Mouse (Mus musculus) limb, embryonic 13.5 days (tissue): ENCODE measurements around the gene Zc3h7a. TPM values are rescaled to one million over a fixed set of nuclear protein-coding genes. Genes with fewer than 3 reads are reported as not detected.
A peak's percentile ranks its signal among the peaks of the same experiment; 100 is the strongest.

Experiments used
- ATAC-seq: fragments of 200-750 bp; cut with Nextera tagmentation; 2 replicates; pipeline ENCODE4 v1.8.0; 2017; ENCODE audit warnings: low read depth, moderate number of reproducible peaks, moderate TSS enrichment; ENCODE audit not compliant: low FRiP score
- H3K27ac ChIP-seq: fragments of 300-500 bp; sonication (generic); 2 replicates; pipeline ENCODE4 v1.5.1; 2015; ENCODE audit warnings: inconsistent platforms, mild to moderate bottlenecking, moderate library complexity
- H3K27me3 ChIP-seq: fragments of 300-500 bp; sonication (generic); 2 replicates; pipeline ENCODE4 v1.6.1; 2015; ENCODE audit warnings: mild to moderate bottlenecking, inconsistent platforms
- H3K36me3 ChIP-seq: fragments of 300-500 bp; sonication (generic); 2 replicates; pipeline ENCODE4 v1.6.1; 2015; ENCODE audit warnings: inconsistent platforms, mild to moderate bottlenecking, moderate library complexity
- H3K4me1 ChIP-seq: fragments of 300-500 bp; sonication (generic); 2 replicates; pipeline ENCODE4 v1.6.1; 2015; ENCODE audit warnings: inconsistent platforms
- H3K4me2 ChIP-seq: fragments of 300-500 bp; sonication (generic); replicated peaks from 2 replicates; pipeline ENCODE4 v1.6.1; 2015; ENCODE audit warnings: inconsistent platforms, mild to moderate bottlenecking, moderate library complexity
- H3K4me3 ChIP-seq: fragments of 300-500 bp; sonication (generic); 2 replicates; pipeline ENCODE4 v1.5.1; 2015; ENCODE audit warnings: moderate library complexity, mild to moderate bottlenecking, inconsistent platforms
- H3K9ac ChIP-seq: fragments of 300-500 bp; sonication (generic); 2 replicates; pipeline ENCODE4 v1.6.1; 2015; ENCODE audit warnings: mild to moderate bottlenecking, inconsistent platforms
- H3K9me3 ChIP-seq: fragments of 300-500 bp; sonication (generic); 2 replicates; pipeline ENCODE4 v1.6.1; 2016; ENCODE audit warnings: inconsistent platforms
- WGBS: fragments of 180-500 bp; shearing (Covaris S2); methylation state at CpG from one replicate; pipeline ENCODE4 v1.1.7; 2015; 5-methylcytosine and 5-hydroxymethylcytosine counted together
- polyA plus RNA-seq: library from polyadenylated mRNA; unstranded; fragments of >200 nt; fragmentation: Nextera tagmentation; extraction: Ambion mirVana; gene quantifications from 2 replicates; pipeline ENCODE4 v1.2.1, GENCODE M21; 2015

Zc3h7a gene
- 91.8 and 99.0 TPM in 2 replicates for polyA plus RNA-seq

- peak within 1 kb of the TSS; percentile 88 for H3K4me2 ChIP-seq
- no peaks in the 10 kb centered on the region for H3K36me3 ChIP-seq
- ATAC-seq: peak; percentile 94
- peak within 1 kb of the TSS; percentile 75 for H3K27ac ChIP-seq
- H3K4me1 ChIP-seq: peaks cover 20% of the 10 kb centered on the region
- H3K9me3 ChIP-seq: no peaks in the 10 kb centered on the region
- H3K27me3 ChIP-seq: no peaks in the 10 kb centered on the region
- under 1% methylated on average over 47 of the region's 57 CpGs for WGBS
- H3K4me3 ChIP-seq: peak within 1 kb of the TSS; percentile 88
- H3K9ac ChIP-seq: peak within 1 kb of the TSS; percentile 87
Measured at GRCm38 (mm10) chr16:11176208-11176883, at the start of gene Zc3h7a. TSS of gene Zc3h7a (minus strand) at chr16:11176393.

- WGBS: 82% methylated on average over 3 of the region's 3 CpGs
- peaks cover 68% of the 10 kb centered on the region for H3K36me3 ChIP-seq
Measured at GRCm38 (mm10) chr16:11217801-11218200, 41.6 kb upstream of the Zc3h7a start.

GRCm38 (mm10) chr16:11203600-11204390 is 27.6 kb upstream of the Zc3h7a start:
- H3K9me3 ChIP-seq: no peaks in the 10 kb centered on the region
- peak overlapping the region; percentile 74; the same call in 1 of the 2 replicates for H3K27ac ChIP-seq
- 6% methylated on average over 24 of the region's 24 CpGs for WGBS
- no peaks in the 10 kb centered on the region for H3K27me3 ChIP-seq
- H3K4me1 ChIP-seq: peaks cover 41% of the 10 kb centered on the region
- peak overlapping the region; percentile 93 for H3K4me3 ChIP-seq
- H3K4me2 ChIP-seq: peak overlapping the region; percentile 91
- H3K9ac ChIP-seq: peak overlapping the region; percentile 93
- H3K36me3 ChIP-seq: peaks cover 47% of the 10 kb centered on the region
- ATAC-seq: peak; percentile 41

More at GRCm38 (mm10) chr16:11217801-11218200, 41.6 kb upstream of the Zc3h7a start:
- Histone ChIP-seq H3K27me3 (no peaks in the 10 kb centered on the region), H3K4me3 (no peak overlapping the region), H3K4me1 (no peaks in the 10 kb centered on the region), H3K27ac (no peak overlapping the region), H3K4me2 (no peak overlapping the region), H3K9me3 (no peaks in the 10 kb centered on the region), H3K9ac (no peak overlapping the region)
- ATAC-seq: no peak

- peak; percentile 98 for ATAC-seq
- under 1% methylated on average over 68 of the region's 68 CpGs for WGBS
Measured at GRCm38 (mm10) chr16:11202571-11203554, 26.7 kb upstream of the Zc3h7a start, which contains the start of gene Rsl1d1. TSS of gene Rsl1d1 (minus strand) at chr16:11203331.

GRCm38 (mm10) chr16:11201740-11202394 is 25.7 kb upstream of the Zc3h7a start:
- no peaks in the 10 kb centered on the region for H3K27me3 ChIP-seq
- H3K27ac ChIP-seq: no peak overlapping the region
- peaks cover 47% of the 10 kb centered on the region for H3K4me1 ChIP-seq
- peak overlapping the region; percentile 93 for H3K4me3 ChIP-seq
- no peak for ATAC-seq
- peak overlapping the region; percentile 93 for H3K9ac ChIP-seq
- H3K4me2 ChIP-seq: peak overlapping the region; percentile 91
- 69% methylated on average over 6 of the region's 6 CpGs for WGBS
- H3K36me3 ChIP-seq: peaks cover 50% of the 10 kb centered on the region
- H3K9me3 ChIP-seq: no peaks in the 10 kb centered on the region

More at GRCm38 (mm10) chr16:11202571-11203554, 26.7 kb upstream of the Zc3h7a start, which contains the start of gene Rsl1d1:
- peak within 1 kb of the TSS; percentile 91 for H3K4me2 ChIP-seq
- H3K9me3 ChIP-seq: no peaks in the 10 kb centered on the region
- peak within 1 kb of the TSS; percentile 93 for H3K9ac ChIP-seq
- peaks cover 47% of the 10 kb centered on the region for H3K4me1 ChIP-seq
- peaks cover 48% of the 10 kb centered on the region for H3K36me3 ChIP-seq
- H3K27me3 ChIP-seq: no peaks in the 10 kb centered on the region
- peak within 1 kb of the TSS; percentile 93 for H3K4me3 ChIP-seq
- H3K27ac ChIP-seq: peak within 1 kb of the TSS; percentile 74; the same call in 1 of the 2 replicates

- no peak overlapping the region for H3K4me2 ChIP-seq
- no peak overlapping the region for H3K4me3 ChIP-seq
- WGBS: 85% methylated on average over 3 of the region's 3 CpGs
- H3K27me3 ChIP-seq: no peaks in the 10 kb centered on the region
- H3K9ac ChIP-seq: no peak overlapping the region
- peaks cover 44% of the 10 kb centered on the region for H3K4me1 ChIP-seq
- no peaks in the 10 kb centered on the region for H3K9me3 ChIP-seq
- H3K27ac ChIP-seq: no peak overlapping the region
- no peak for ATAC-seq
- peaks cover 65% of the 10 kb centered on the region for H3K36me3 ChIP-seq
Measured at GRCm38 (mm10) chr16:11200247-11200646, 24.1 kb upstream of the Zc3h7a start.

GRCm38 (mm10) chr16:11198467-11198866 is 22.3 kb upstream of the Zc3h7a start:
- Histone ChIP-seq H3K36me3 (peaks cover 82% of the 10 kb centered on the region), H3K27ac (no peak overlapping the region; the same call in 1 of the 2 replicates), H3K27me3 (no peaks in the 10 kb centered on the region), H3K9ac (no peak overlapping the region), H3K4me2 (no peak overlapping the region), H3K4me3 (no peak overlapping the region), H3K9me3 (no peaks in the 10 kb centered on the region), H3K4me1 (peaks cover 28% of the 10 kb centered on the region)
- ATAC-seq: peak; percentile 38; the same call in 1 of the 2 replicates
- 11% methylated on average over 2 of the region's 2 CpGs for WGBS

- WGBS: 94% methylated on average over 4 of the region's 4 CpGs
- H3K4me3 ChIP-seq: no peak overlapping the region
- peaks cover 96% of the 10 kb centered on the region for H3K36me3 ChIP-seq
- no peak for ATAC-seq
- no peak overlapping the region for H3K9ac ChIP-seq
- peaks cover 25% of the 10 kb centered on the region for H3K4me1 ChIP-seq
- H3K27ac ChIP-seq: no peak overlapping the region
- H3K9me3 ChIP-seq: no peaks in the 10 kb centered on the region
- H3K4me2 ChIP-seq: no peak overlapping the region
- H3K27me3 ChIP-seq: no peaks in the 10 kb centered on the region
Measured at GRCm38 (mm10) chr16:11197052-11197451, 20.9 kb upstream of the Zc3h7a start.

GRCm38 (mm10) chr16:11193231-11193630 is 17.0 kb upstream of the Zc3h7a start:
- H3K36me3 ChIP-seq: peaks cover 73% of the 10 kb centered on the region
- no peak for ATAC-seq
- 96% methylated on average over 2 of the region's 2 CpGs for WGBS

GRCm38 (mm10) chr16:11190150-11190549 is 14.0 kb upstream of the Zc3h7a start:
- H3K4me3 ChIP-seq: no peak overlapping the region
- H3K9ac ChIP-seq: no peak overlapping the region
- H3K4me1 ChIP-seq: no peaks in the 10 kb centered on the region
- no peak overlapping the region for H3K4me2 ChIP-seq
- no peaks in the 10 kb centered on the region for H3K9me3 ChIP-seq
- 85% methylated on average over 7 of the region's 7 CpGs for WGBS
- H3K27ac ChIP-seq: no peak overlapping the region
- no peaks in the 10 kb centered on the region for H3K27me3 ChIP-seq
- ATAC-seq: no peak
- peaks cover 42% of the 10 kb centered on the region for H3K36me3 ChIP-seq

More at GRCm38 (mm10) chr16:11193231-11193630, 17.0 kb upstream of the Zc3h7a start:
- H3K27me3 ChIP-seq: no peaks in the 10 kb centered on the region
- no peaks in the 10 kb centered on the region for H3K9me3 ChIP-seq
- no peak overlapping the region for H3K4me2 ChIP-seq
- H3K4me1 ChIP-seq: peaks cover under 1% of the 10 kb centered on the region; the same call in 1 of the 2 replicates
- H3K9ac ChIP-seq: no peak overlapping the region
- H3K27ac ChIP-seq: no peak overlapping the region
- no peak overlapping the region for H3K4me3 ChIP-seq

- H3K4me3 ChIP-seq: no peak overlapping the region
- 72% methylated on average over 2 of the region's 2 CpGs for WGBS
- H3K27me3 ChIP-seq: no peaks in the 10 kb centered on the region
- peaks cover 11% of the 10 kb centered on the region; the same call in 1 of the 2 replicates for H3K4me1 ChIP-seq
- no peak overlapping the region for H3K9ac ChIP-seq
- ATAC-seq: no peak
- H3K36me3 ChIP-seq: no peaks in the 10 kb centered on the region
- no peak overlapping the region for H3K27ac ChIP-seq
- no peak overlapping the region for H3K4me2 ChIP-seq
- no peaks in the 10 kb centered on the region for H3K9me3 ChIP-seq
Measured at GRCm38 (mm10) chr16:11177404-11177803, 1.2 kb upstream of the Zc3h7a start.
